Mouse (Mus musculus) heart, adult 2 months (tissue): Measurements from ENCODE around the gene Cdca5.

Experiments used
- CTCF ChIP-seq: fragments of 200-600 bp; IDR thresholded peaks from 2 replicates; pipeline ENCODE4 v1.8.1; 2022; ENCODE audit warnings: antibody characterized with exemption, mild to moderate bottlenecking, moderate library complexity
- POLR2A ChIP-seq: fragments of 200-500 bp; IDR thresholded peaks from 2 replicates; pipeline ENCODE4 v1.6.1; 2011; ENCODE audit warnings: mild to moderate bottlenecking, low read depth, low read length, control low read depth; ENCODE audit not compliant: insufficient read depth

- TF ChIP-seq POLR2A (no peak), CTCF (no peak)
Observed at GRCm38 (mm10) chr19:6117346-6117985, 32.7 kb downstream of the Cdca5 start.
